Mouse (Mus musculus) heart, embryonic 15.5 days (tissue): ENCODE measurements around the gene Gm29797. TPM values are rescaled to one million over a fixed set of nuclear protein-coding genes. Genes with fewer than 3 reads are reported as not detected.
A peak's percentile ranks its signal among the peaks of the same experiment; 100 is the strongest.

Experiments used
- ATAC-seq: fragments of 200-750 bp; cut with Nextera tagmentation; replicated peaks from 2 replicates; pipeline ENCODE4 v1.8.0; 2017; ENCODE audit warnings: low read depth, moderate TSS enrichment; ENCODE audit not compliant: insufficient number of reproducible peaks, insufficient read depth, low FRiP score
- H3K27ac ChIP-seq: fragments of 300-500 bp; sonication (generic); 2 replicates; pipeline ENCODE4 v1.5.1; 2015; ENCODE audit warnings: mild to moderate bottlenecking, inconsistent platforms
- H3K27me3 ChIP-seq: fragments of 300-500 bp; sonication (generic); 2 replicates; pipeline ENCODE4 v1.6.1; 2015; ENCODE audit warnings: inconsistent platforms
- H3K36me3 ChIP-seq: fragments of 300-500 bp; sonication (generic); 2 replicates; pipeline ENCODE4 v1.6.1; 2015; ENCODE audit warnings: mild to moderate bottlenecking, inconsistent platforms
- H3K4me1 ChIP-seq: fragments of 300-500 bp; sonication (generic); replicated peaks from 2 replicates; pipeline ENCODE4 v1.6.1; 2015; ENCODE audit warnings: inconsistent platforms
- H3K4me2 ChIP-seq: fragments of 300-500 bp; sonication (generic); 2 replicates; pipeline ENCODE4 v1.6.1; 2015; ENCODE audit warnings: inconsistent platforms, mild to moderate bottlenecking, moderate library complexity
- H3K4me3 ChIP-seq: fragments of 300-500 bp; sonication (generic); 2 replicates; pipeline ENCODE4 v1.5.1; 2015; ENCODE audit warnings: mild to moderate bottlenecking, inconsistent platforms
- H3K9ac ChIP-seq: fragments of 300-500 bp; sonication (generic); 2 replicates; pipeline ENCODE4 v1.6.1; 2015; ENCODE audit warnings: mild to moderate bottlenecking, inconsistent platforms
- H3K9me3 ChIP-seq: fragments of 300-500 bp; sonication (generic); replicated peaks from 2 replicates; pipeline ENCODE4 v1.6.1; 2016; ENCODE audit warnings: inconsistent platforms
- WGBS: fragments of 180-500 bp; shearing (Covaris S2); methylation state at CpG from one replicate; pipeline ENCODE4 v1.1.7; 2015; ENCODE audit warnings: mixed read lengths; 5-methylcytosine and 5-hydroxymethylcytosine counted together
- polyA plus RNA-seq: library from polyadenylated mRNA; unstranded; fragments of >200 nt; fragmentation: Nextera tagmentation; extraction: Ambion mirVana; gene quantifications from 2 replicates; pipeline ENCODE4 v1.2.1, GENCODE M21; 2015

Gm29797 gene
- polyA plus RNA-seq, 1 experiment from 2014 or later, result not detected

GRCm38 (mm10) chr2:181685686-181686085, 28.9 kb downstream of the Gm29797 start:
- 87% methylated on average over 4 of the region's 4 CpGs for WGBS
- Histone ChIP-seq H3K27me3 (no peaks in the 10 kb centered on the region), H3K4me1 (peaks cover 10% of the 10 kb centered on the region), H3K36me3 (peaks cover 18% of the 10 kb centered on the region), H3K4me2 (no peak overlapping the region), H3K27ac (no peak overlapping the region), H3K9ac (no peak overlapping the region), H3K9me3 (no peaks in the 10 kb centered on the region), H3K4me3 (no peak overlapping the region)
- ATAC-seq, result no peak

- H3K36me3 ChIP-seq, result peaks cover 18% of the 10 kb centered on the region
- no peaks in the 10 kb centered on the region for H3K27me3 ChIP-seq
- WGBS, result 87% methylated on average over 8 of the region's 8 CpGs
- no peak overlapping the region for H3K27ac ChIP-seq
- peaks cover 5% of the 10 kb centered on the region; the same call in 1 of the 2 replicates for H3K4me1 ChIP-seq
- no peaks in the 10 kb centered on the region for H3K9me3 ChIP-seq
- no peak overlapping the region for H3K9ac ChIP-seq
- no peak overlapping the region for H3K4me3 ChIP-seq
- no peak for ATAC-seq
- no peak overlapping the region for H3K4me2 ChIP-seq
Measured at GRCm38 (mm10) chr2:181687586-181687985, 30.8 kb downstream of the Gm29797 start.

- H3K27me3 ChIP-seq, result no peaks in the 10 kb centered on the region
- H3K4me3 ChIP-seq, result no peak overlapping the region
- ATAC-seq, result no peak
- H3K36me3 ChIP-seq, result peaks cover 18% of the 10 kb centered on the region
- H3K9me3 ChIP-seq, result no peaks in the 10 kb centered on the region
- peaks cover 15% of the 10 kb centered on the region for H3K4me1 ChIP-seq
- no peak overlapping the region for H3K27ac ChIP-seq
- no peak overlapping the region for H3K9ac ChIP-seq
- no peak overlapping the region for H3K4me2 ChIP-seq
- 86% methylated on average over 10 of the region's 10 CpGs for WGBS
Measured at GRCm38 (mm10) chr2:181689466-181690160, 32.8 kb downstream of the Gm29797 start.

GRCm38 (mm10) chr2:181691083-181691482, 34.2 kb downstream of the Gm29797 start:
- no peaks in the 10 kb centered on the region for H3K9me3 ChIP-seq
- H3K4me2 ChIP-seq, result peak overlapping the region; percentile 28; the same call in 1 of the 2 replicates
- H3K27me3 ChIP-seq, result no peaks in the 10 kb centered on the region
- H3K36me3 ChIP-seq, result peaks cover 18% of the 10 kb centered on the region
- ATAC-seq, result no peak
- no peak overlapping the region for H3K4me3 ChIP-seq
- H3K9ac ChIP-seq, result no peak overlapping the region
- no peak overlapping the region for H3K27ac ChIP-seq
- H3K4me1 ChIP-seq, result peaks cover 15% of the 10 kb centered on the region
- 81% methylated on average over 6 of the region's 6 CpGs for WGBS

- H3K4me2 ChIP-seq, result peak overlapping the region; percentile 28; the same call in 1 of the 2 replicates
- H3K9me3 ChIP-seq, result no peaks in the 10 kb centered on the region
- no peak overlapping the region for H3K4me3 ChIP-seq
- no peak overlapping the region for H3K27ac ChIP-seq
- 81% methylated on average over 4 of the region's 4 CpGs for WGBS
- peaks cover 18% of the 10 kb centered on the region for H3K36me3 ChIP-seq
- H3K4me1 ChIP-seq, result peaks cover 15% of the 10 kb centered on the region
- no peak overlapping the region for H3K9ac ChIP-seq
- H3K27me3 ChIP-seq, result no peaks in the 10 kb centered on the region
- ATAC-seq, result no peak
Measured at GRCm38 (mm10) chr2:181691571-181691970, 34.7 kb downstream of the Gm29797 start.

GRCm38 (mm10) chr2:181692304-181692703, 35.5 kb downstream of the Gm29797 start:
- peak overlapping the region; percentile 66; the same call in 1 of the 2 replicates for H3K4me3 ChIP-seq
- H3K27me3 ChIP-seq, result 0 out of 2 replicates have a peak, but pooled peaks cover 3% of the 10 kb centered on the region
- WGBS, result 90% methylated on average over 3 of the region's 3 CpGs
- peaks cover 15% of the 10 kb centered on the region for H3K4me1 ChIP-seq
- H3K9me3 ChIP-seq, result no peaks in the 10 kb centered on the region
- no peak overlapping the region for H3K9ac ChIP-seq
- no peak for ATAC-seq
- H3K4me2 ChIP-seq, result peak overlapping the region; percentile 93
- peaks cover 18% of the 10 kb centered on the region for H3K36me3 ChIP-seq
- no peak overlapping the region for H3K27ac ChIP-seq

GRCm38 (mm10) chr2:181693339-181694280, 36.8 kb downstream of the Gm29797 start, which contains the start of gene Rgs19:
TSS of gene Rgs19 (minus strand) at chr2:181693977.
- H3K27ac ChIP-seq, result peak within 1 kb of the TSS; percentile 33
- H3K9ac ChIP-seq, result peak within 1 kb of the TSS; percentile 75
- H3K9me3 ChIP-seq, result no peaks in the 10 kb centered on the region
- WGBS, result under 1% methylated on average over 75 of the region's 75 CpGs
- H3K4me1 ChIP-seq, result peaks cover 15% of the 10 kb centered on the region
- H3K4me2 ChIP-seq, result peak within 1 kb of the TSS; percentile 93
- peaks cover 10% of the 10 kb centered on the region for H3K36me3 ChIP-seq
- ATAC-seq, result peak; percentile 85
- H3K4me3 ChIP-seq, result peak within 1 kb of the TSS; percentile 66
- 0 out of 2 replicates have a peak, but pooled peaks cover 4% of the 10 kb centered on the region for H3K27me3 ChIP-seq

- Histone ChIP-seq H3K4me2 (peak overlapping the region; percentile 93; the same call in 1 of the 2 replicates), H3K9me3 (no peaks in the 10 kb centered on the region), H3K4me1 (peaks cover 15% of the 10 kb centered on the region), H3K36me3 (peaks cover under 1% of the 10 kb centered on the region; the same call in 1 of the 2 replicates), H3K4me3 (no peak overlapping the region), H3K27me3 (0 out of 2 replicates have a peak, but pooled peaks cover 4% of the 10 kb centered on the region), H3K27ac (no peak overlapping the region), H3K9ac (no peak overlapping the region)
- ATAC-seq, result no peak
- 84% methylated on average over 3 of the region's 3 CpGs for whole genome bisulfite sequencing
Measured at GRCm38 (mm10) chr2:181694581-181694980, 37.7 kb downstream of the Gm29797 start.

GRCm38 (mm10) chr2:181695776-181696175, 38.9 kb downstream of the Gm29797 start:
- 60% methylated on average over 1 of the region's 1 CpGs for WGBS
- Histone ChIP-seq H3K27ac (no peak overlapping the region), H3K9ac (no peak overlapping the region), H3K9me3 (no peaks in the 10 kb centered on the region), H3K27me3 (0 out of 2 replicates have a peak, but pooled peaks cover 4% of the 10 kb centered on the region), H3K4me1 (peaks cover 13% of the 10 kb centered on the region), H3K4me3 (no peak overlapping the region), H3K4me2 (no peak overlapping the region), H3K36me3 (no peaks in the 10 kb centered on the region)
- ATAC-seq, result no peak

- Histone ChIP-seq H3K36me3 (no peaks in the 10 kb centered on the region), H3K4me2 (no peak overlapping the region), H3K9me3 (no peaks in the 10 kb centered on the region), H3K4me3 (no peak overlapping the region), H3K4me1 (peaks cover 13% of the 10 kb centered on the region), H3K9ac (no peak overlapping the region), H3K27me3 (0 out of 2 replicates have a peak, but pooled peaks cover 4% of the 10 kb centered on the region), H3K27ac (no peak overlapping the region)
- ATAC-seq, result no peak
- 62% methylated on average over 33 of the region's 33 CpGs for WGBS
Measured at GRCm38 (mm10) chr2:181696801-181697420, 40.1 kb downstream of the Gm29797 start.

GRCm38 (mm10) chr2:181698241-181698640, 41.4 kb downstream of the Gm29797 start, which contains the start of gene Lkaaear1:
TSS of gene Lkaaear1 (minus strand) at chr2:181698442.
- Histone ChIP-seq H3K9ac (no peak within 1 kb of the TSS), H3K4me1 (peaks cover 4% of the 10 kb centered on the region), H3K4me2 (no peak within 1 kb of the TSS), H3K36me3 (no peaks in the 10 kb centered on the region), H3K27me3 (0 out of 2 replicates have a peak, but pooled peaks cover 4% of the 10 kb centered on the region), H3K27ac (no peak within 1 kb of the TSS), H3K9me3 (no peaks in the 10 kb centered on the region), H3K4me3 (no peak within 1 kb of the TSS)
- WGBS, result 53% methylated on average over 5 of the region's 5 CpGs
- no peak for ATAC-seq
